Mouse (Mus musculus): Measurements from ENCODE around the gene Msantd1.

Msantd1 gene

GRCm38 (mm10) chr5:34924519-34924918 lies 16.7 kb downstream of the Msantd1 start:
- DNase-seq (ENCODE audit: low read depth, low spot score), result peak; percentile 34

GRCm38 (mm10) chr5:34927648-34928047 lies 19.8 kb downstream of the Msantd1 start:
- no peak for DNase-seq (ENCODE audit: low read depth, low spot score)

GRCm38 (mm10) chr5:34930151-34930975 lies 22.6 kb downstream of the Msantd1 start:
- DNase-seq (ENCODE audit: low read depth, low spot score), result no peak

- no peak for DNase-seq (ENCODE audit: low read depth, low spot score)
These were observed 23.3 kb downstream of the Msantd1 start for GRCm38 (mm10) chr5:34931091-34931490.

- no peak for DNase-seq (ENCODE audit: low read depth, low spot score)
These were observed 24.0 kb downstream of the Msantd1 start for GRCm38 (mm10) chr5:34931516-34932457.

- DNase-seq (ENCODE audit: low read depth, low spot score), result no peak
These were observed 24.6 kb downstream of the Msantd1 start for GRCm38 (mm10) chr5:34932458-34932806.

- no peak for DNase-seq (ENCODE audit: low read depth, low spot score)
These were observed 25.6 kb downstream of the Msantd1 start for GRCm38 (mm10) chr5:34933461-34933860.

- no peak for DNase-seq (ENCODE audit: low read depth, low spot score)
These were observed 34.1 kb downstream of the Msantd1 start for GRCm38 (mm10) chr5:34941710-34942470.

GRCm38 (mm10) chr5:34943428-34943827 lies 35.6 kb downstream of the Msantd1 start:
- DNase-seq (ENCODE audit: low read depth, low spot score), result no peak

GRCm38 (mm10) chr5:34948861-34949760 lies 41.3 kb downstream of the Msantd1 start, which contains the start of gene Rgs12:
Gene Rgs12 (plus strand): TSS chr5:34949445.
- DNase-seq (ENCODE audit: low read depth, low spot score), result peak; percentile 50

- DNase-seq (ENCODE audit: low read depth, low spot score), result no peak
These were observed 42.0 kb downstream of the Msantd1 start for GRCm38 (mm10) chr5:34949769-34950211.

GRCm38 (mm10) chr5:34950486-34951160 lies 42.8 kb downstream of the Msantd1 start:
- no peak for DNase-seq (ENCODE audit: low read depth, low spot score)

GRCm38 (mm10) chr5:34951161-34951834 lies 43.5 kb downstream of the Msantd1 start:
- no peak for DNase-seq (ENCODE audit: low read depth, low spot score)

GRCm38 (mm10) chr5:34954508-34954907 lies 46.7 kb downstream of the Msantd1 start:
- DNase-seq (ENCODE audit: low read depth, low spot score), result no peak

GRCm38 (mm10) chr5:34955630-34956029 lies 47.8 kb downstream of the Msantd1 start:
- DNase-seq (ENCODE audit: low read depth, low spot score), result peak; percentile 37

- no peak for DNase-seq (ENCODE audit: low read depth, low spot score)
These were observed 48.3 kb downstream of the Msantd1 start for GRCm38 (mm10) chr5:34956151-34956550.

GRCm38 (mm10) chr5:34957015-34957414 lies 49.2 kb downstream of the Msantd1 start:
- peak; percentile 61 for DNase-seq (ENCODE audit: low read depth, low spot score)

GRCm38 (mm10) chr5:34960021-34960420 lies 52.2 kb downstream of the Msantd1 start:
- no peak for DNase-seq (ENCODE audit: low read depth, low spot score)

- DNase-seq (ENCODE audit: low read depth, low spot score), result no peak
These were observed 57.7 kb downstream of the Msantd1 start for GRCm38 (mm10) chr5:34965531-34965930.
